In the genomic region with DNA sequence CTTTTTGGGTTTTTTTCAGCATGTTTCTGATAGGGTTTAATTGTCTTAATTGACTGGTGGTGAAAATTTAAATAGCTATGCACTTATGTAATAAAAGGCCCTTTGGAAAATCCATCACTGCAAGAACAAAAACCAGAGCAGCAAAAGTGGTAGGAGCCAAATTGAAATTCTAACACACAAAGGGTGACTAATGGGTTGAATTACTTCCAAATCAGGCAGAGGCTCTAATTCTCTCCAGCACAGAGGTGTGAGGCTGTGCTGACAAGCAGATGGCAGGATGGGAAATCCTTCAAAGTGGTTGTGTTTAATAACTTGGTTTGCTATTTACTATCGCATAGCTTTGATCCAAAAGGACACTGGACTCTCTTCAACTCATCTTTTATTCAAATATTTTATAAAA, we compare ENCODE assay signal across 15 mouse cellular contexts.
DNase-seq lines count a peak whose midpoint lies in the region; ATAC-seq and TF ChIP-seq lines count a peak whose summit lies in the region.
"Had no signal": no experiment of that assay in that cellular context is flagged by ENCODE, and none has a peak within 500 bp of the region (broad histone marks: within the 10 kb centered on the region; RNA-seq: fewer than 3 reads in every experiment).

No protein-coding gene starts in this region.

- H3K9me3 ChIP-seq in hindbrain, embryonic 14.5 days (ENCODE audit: control insufficient read depth, low read length) = no peaks in the 10 kb centered on the region
- no peaks in the 10 kb centered on the region for H3K9me3 ChIP-seq in hindbrain, embryonic 13.5 days
- H3K9me3 ChIP-seq: heart, embryonic 15.5 days; hindbrain, embryonic 15.5 days; limb, embryonic 15.5 days had no signal

- H3K27me3 ChIP-seq in hindbrain, embryonic 14.5 days (ENCODE audit: control insufficient read depth, insufficient read depth, low read length) = peaks cover 12% of the 10 kb centered on the region
- H3K27me3 ChIP-seq in hindbrain, embryonic 13.5 days = peaks cover 15% of the 10 kb centered on the region; the same call in 1 of the 2 replicates
- H3K27me3 ChIP-seq: heart, embryonic 15.5 days; hindbrain, embryonic 15.5 days; limb, embryonic 15.5 days had no signal

- no peak overlapping the region for H3K9ac ChIP-seq in hindbrain, embryonic 14.5 days
- no peak overlapping the region for H3K9ac ChIP-seq in hindbrain, embryonic 13.5 days
- H3K9ac ChIP-seq: heart, embryonic 15.5 days; hindbrain, embryonic 15.5 days; limb, embryonic 15.5 days; lung, embryonic 14.5 days had no signal

- H3K4me1 ChIP-seq in hindbrain, embryonic 14.5 days (replicated peaks; ENCODE audit: control insufficient read depth, insufficient read depth, low read length) = no peaks in the 10 kb centered on the region
- H3K4me1 ChIP-seq in hindbrain, embryonic 13.5 days (replicated peaks) = 0 out of 2 replicates have a peak, but pooled peaks cover 6% of the 10 kb centered on the region
- H3K4me1 ChIP-seq: hindbrain, embryonic 15.5 days had no signal

- ATAC-seq in hindbrain, embryonic 14.5 days (ENCODE audit: low FRiP score) = no peak
- no peak for ATAC-seq in hindbrain, embryonic 13.5 days (ENCODE audit: low FRiP score)
- ATAC-seq: CD4-positive, CD25-positive, alpha-beta regulatory T cell, adult 4 months had no signal

- no peak for TF ChIP-seq CTCF in layer of hippocampus, adult 2 months (conservative IDR thresholded peaks at IDR 0.05)

- peak; percentile 52 for DNase-seq in hindbrain, embryonic 14.5 days (ENCODE audit: low spot score)
- peak; percentile 29 to 51 for DNase-seq in right cerebral cortex, adult 2 months (ENCODE audit: low spot score in 2 of 2)
- DNase-seq in right cerebral cortex, postnatal 25 days = no peak
- DNase-seq in layer of hippocampus, adult 2 months (ENCODE audit: low spot score in 2 of 2) = peak; percentile 23 to 61
- peak; percentile 79 for DNase-seq in telencephalon, adult 2 months (ENCODE audit: low read depth, low spot score)
- DNase-seq in heart, adult 18-20 months = no peak
- DNase-seq: cerebellum, adult 8-10 months; kidney, adult 18-20 months; kidney, postnatal 25 days; lung, embryonic 14.5 days had no signal

- 78% methylated on average over 1 of the region's 1 CpGs for WGBS in hindbrain, embryonic 14.5 days
- 82% methylated on average over 1 of the region's 1 CpGs for whole genome bisulfite sequencing in hindbrain, embryonic 13.5 days

- H3K4me3 ChIP-seq in hindbrain, embryonic 14.5 days (replicated peaks; ENCODE audit: low read length) = no peak overlapping the region
- H3K4me3 ChIP-seq in hindbrain, embryonic 13.5 days = no peak overlapping the region
- H3K4me3 ChIP-seq in layer of hippocampus, adult 2 months = no peak overlapping the region
- H3K4me3 ChIP-seq: heart, embryonic 15.5 days; hindbrain, embryonic 15.5 days; limb, embryonic 15.5 days had no signal

- H3K4me2 ChIP-seq in hindbrain, embryonic 14.5 days (replicated peaks) = no peak overlapping the region
- no peak overlapping the region for H3K4me2 ChIP-seq in hindbrain, embryonic 13.5 days
- H3K4me2 ChIP-seq: heart, embryonic 15.5 days; hindbrain, embryonic 15.5 days; limb, embryonic 15.5 days; lung, embryonic 14.5 days had no signal

- H3K36me3 ChIP-seq in hindbrain, embryonic 14.5 days (replicated peaks; ENCODE audit: control insufficient read depth, insufficient read depth) = no peaks in the 10 kb centered on the region
- no peaks in the 10 kb centered on the region for H3K36me3 ChIP-seq in hindbrain, embryonic 13.5 days
- H3K36me3 ChIP-seq: heart, embryonic 15.5 days; hindbrain, embryonic 15.5 days; limb, embryonic 15.5 days had no signal

- H3K27ac ChIP-seq in hindbrain, embryonic 14.5 days = no peak overlapping the region
- no peak overlapping the region for H3K27ac ChIP-seq in hindbrain, embryonic 13.5 days
- H3K27ac ChIP-seq in layer of hippocampus, adult 2 months = peak overlapping the region; percentile 65
- H3K27ac ChIP-seq: heart, embryonic 15.5 days; hindbrain, embryonic 15.5 days; limb, embryonic 15.5 days had no signal

Comparison
In these comparisons a context has a peak if more than half of its experiments do, and no peak if none do; other contexts are left out.
1. DNase-seq: peak in hindbrain, embryonic 14.5 days (single experiment), right cerebral cortex, adult 2 months (2 of 2), layer of hippocampus, adult 2 months (2 of 2) and telencephalon, adult 2 months (single experiment); none in right cerebral cortex, postnatal 25 days (single experiment) and heart, adult 18-20 months (0 of 2).